Mouse (Mus musculus): ENCODE data around the gene Snorc. TPM values are rescaled to one million over a fixed set of nuclear protein-coding genes. Genes with fewer than 3 reads are reported as not detected.
"Not testable (repeated sequence)": the region's sequence is repeated elsewhere in the genome, so short reads cannot be mapped to it uniquely, and the experiment has no call there.

Gene Snorc
- not detected in 2 replicates for polyA plus RNA-seq (2015; fragmentation: Nextera tagmentation; extraction: Ambion mirVana)

GRCm38 (mm10) chr1:87469971-87470370, at the start of gene Snorc:
Snorc (plus strand) TSS chr1:87470271.
- WGBS: 45% methylated on average over 8 of the region's 10 CpGs
- H3K4me1 ChIP-seq (replicated peaks); ATAC-seq: not testable (repeated sequence)

GRCm38 (mm10) chr1:87435125-87435524, 34.9 kb upstream of the Snorc start:
- no peak overlapping the region for H3K4me3 ChIP-seq (replicated peaks)
- 90% methylated on average over 2 of the region's 2 CpGs for WGBS
- H3K4me2 ChIP-seq (replicated peaks): no peak overlapping the region
- ATAC-seq: no peak
- no peaks in the 10 kb centered on the region for H3K9me3 ChIP-seq
- no peak overlapping the region for H3K27ac ChIP-seq
- no peaks in the 10 kb centered on the region for H3K4me1 ChIP-seq (replicated peaks)
- H3K9ac ChIP-seq: no peak overlapping the region
- H3K27me3 ChIP-seq (replicated peaks): no peaks in the 10 kb centered on the region
- peaks cover 23% of the 10 kb centered on the region for H3K36me3 ChIP-seq

More at GRCm38 (mm10) chr1:87469971-87470370, at the start of gene Snorc:
- H3K9me3 ChIP-seq; H3K27ac ChIP-seq; H3K4me3 ChIP-seq (replicated peaks); H3K9ac ChIP-seq; H3K4me2 ChIP-seq (replicated peaks); H3K27me3 ChIP-seq (replicated peaks); H3K36me3 ChIP-seq: not testable (repeated sequence)

GRCm38 (mm10) chr1:87436583-87436982, 33.5 kb upstream of the Snorc start:
- Histone ChIP-seq H3K4me3 (replicated peaks) (no peak overlapping the region), H3K27ac (no peak overlapping the region), H3K4me2 (replicated peaks) (no peak overlapping the region), H3K4me1 (replicated peaks) (no peaks in the 10 kb centered on the region), H3K27me3 (replicated peaks) (no peaks in the 10 kb centered on the region), H3K9ac (no peak overlapping the region), H3K36me3 (peaks cover 23% of the 10 kb centered on the region), H3K9me3 (no peaks in the 10 kb centered on the region)
- 77% methylated on average over 6 of the region's 6 CpGs for WGBS
- no peak for ATAC-seq

GRCm38 (mm10) chr1:87447183-87448104, 22.6 kb upstream of the Snorc start:
- WGBS: 43% methylated on average over 5 of the region's 5 CpGs
- Histone ChIP-seq H3K4me1 (replicated peaks) (no peaks in the 10 kb centered on the region), H3K27me3 (replicated peaks) (no peaks in the 10 kb centered on the region), H3K4me3 (replicated peaks) (no peak overlapping the region), H3K27ac (no peak overlapping the region), H3K9ac (no peak overlapping the region), H3K4me2 (replicated peaks) (no peak overlapping the region), H3K9me3 (no peaks in the 10 kb centered on the region), H3K36me3 (peaks cover 15% of the 10 kb centered on the region)
- ATAC-seq: no peak

GRCm38 (mm10) chr1:87449432-87449831, 20.6 kb upstream of the Snorc start:
- H3K27ac ChIP-seq: no peak overlapping the region
- H3K27me3 ChIP-seq (replicated peaks): no peaks in the 10 kb centered on the region
- no peak overlapping the region for H3K4me3 ChIP-seq (replicated peaks)
- WGBS: 74% methylated on average over 4 of the region's 4 CpGs
- peaks cover 15% of the 10 kb centered on the region for H3K36me3 ChIP-seq
- no peak for ATAC-seq
- H3K4me2 ChIP-seq (replicated peaks): no peak overlapping the region
- H3K9me3 ChIP-seq: no peaks in the 10 kb centered on the region
- no peak overlapping the region for H3K9ac ChIP-seq
- H3K4me1 ChIP-seq (replicated peaks): no peaks in the 10 kb centered on the region

- ATAC-seq: no peak
- no peaks in the 10 kb centered on the region for H3K36me3 ChIP-seq
- no peak overlapping the region for H3K4me3 ChIP-seq (replicated peaks)
- H3K9ac ChIP-seq: no peak overlapping the region
- no peaks in the 10 kb centered on the region for H3K9me3 ChIP-seq
- no peak overlapping the region for H3K4me2 ChIP-seq (replicated peaks)
- no peaks in the 10 kb centered on the region for H3K4me1 ChIP-seq (replicated peaks)
- H3K27ac ChIP-seq: no peak overlapping the region
- 93% methylated on average over 1 of the region's 1 CpGs for WGBS
- no peaks in the 10 kb centered on the region for H3K27me3 ChIP-seq (replicated peaks)
Observed at GRCm38 (mm10) chr1:87456425-87456824, 13.6 kb upstream of the Snorc start.

GRCm38 (mm10) chr1:87458045-87458444, 12.0 kb upstream of the Snorc start:
- no peaks in the 10 kb centered on the region for H3K4me1 ChIP-seq (replicated peaks)
- H3K4me3 ChIP-seq (replicated peaks): no peak overlapping the region
- no peaks in the 10 kb centered on the region for H3K36me3 ChIP-seq
- H3K4me2 ChIP-seq (replicated peaks): no peak overlapping the region
- H3K27me3 ChIP-seq (replicated peaks): no peaks in the 10 kb centered on the region
- WGBS: 86% methylated on average over 4 of the region's 4 CpGs
- H3K9me3 ChIP-seq: no peaks in the 10 kb centered on the region
- ATAC-seq: no peak
- H3K9ac ChIP-seq: no peak overlapping the region
- H3K27ac ChIP-seq: no peak overlapping the region

- WGBS: 94% methylated on average over 6 of the region's 7 CpGs
- not testable (repeated sequence) for H3K4me2 ChIP-seq (replicated peaks); H3K36me3 ChIP-seq; H3K9ac ChIP-seq; H3K27ac ChIP-seq; ATAC-seq; H3K4me3 ChIP-seq (replicated peaks); H3K4me1 ChIP-seq (replicated peaks); H3K27me3 ChIP-seq (replicated peaks); H3K9me3 ChIP-seq
Observed at GRCm38 (mm10) chr1:87459856-87460255, 10.2 kb upstream of the Snorc start.

- H3K9me3 ChIP-seq: no peaks in the 10 kb centered on the region
- no peak overlapping the region for H3K9ac ChIP-seq
- H3K27ac ChIP-seq: no peak overlapping the region
- no peak overlapping the region for H3K4me3 ChIP-seq (replicated peaks)
- no peaks in the 10 kb centered on the region for H3K4me1 ChIP-seq (replicated peaks)
- H3K27me3 ChIP-seq (replicated peaks): no peaks in the 10 kb centered on the region
- H3K36me3 ChIP-seq: no peaks in the 10 kb centered on the region
- ATAC-seq: no peak
- 67% methylated on average over 9 of the region's 9 CpGs for WGBS
- H3K4me2 ChIP-seq (replicated peaks): no peak overlapping the region
Observed at GRCm38 (mm10) chr1:87467469-87467868, 2.6 kb upstream of the Snorc start.

- no peak overlapping the region for H3K4me2 ChIP-seq (replicated peaks)
- 70% methylated on average over 6 of the region's 6 CpGs for WGBS
- no peak overlapping the region for H3K9ac ChIP-seq
- no peak overlapping the region for H3K27ac ChIP-seq
- H3K27me3 ChIP-seq (replicated peaks): no peaks in the 10 kb centered on the region
- H3K9me3 ChIP-seq: no peaks in the 10 kb centered on the region
- no peak overlapping the region for H3K4me3 ChIP-seq (replicated peaks)
- H3K36me3 ChIP-seq: no peaks in the 10 kb centered on the region
- no peaks in the 10 kb centered on the region for H3K4me1 ChIP-seq (replicated peaks)
- no peak for ATAC-seq
Observed at GRCm38 (mm10) chr1:87468321-87468720, 1.8 kb upstream of the Snorc start.

GRCm38 (mm10) chr1:87471914-87472313, 1.8 kb downstream of the Snorc start:
- WGBS: 80% methylated on average over 7 of the region's 7 CpGs
- no peak for ATAC-seq
- Histone ChIP-seq H3K9ac (no peak overlapping the region), H3K4me2 (replicated peaks) (no peak overlapping the region), H3K4me1 (replicated peaks) (peaks cover 5% of the 10 kb centered on the region; the same call in 1 of the 2 replicates), H3K9me3 (no peaks in the 10 kb centered on the region), H3K36me3 (no peaks in the 10 kb centered on the region), H3K27ac (no peak overlapping the region), H3K4me3 (replicated peaks) (no peak overlapping the region), H3K27me3 (replicated peaks) (peaks cover 21% of the 10 kb centered on the region)

GRCm38 (mm10) chr1:87472576-87472975, 2.5 kb downstream of the Snorc start:
- Histone ChIP-seq H3K9me3 (no peaks in the 10 kb centered on the region), H3K4me2 (replicated peaks) (no peak overlapping the region), H3K9ac (no peak overlapping the region), H3K4me3 (replicated peaks) (no peak overlapping the region), H3K36me3 (no peaks in the 10 kb centered on the region), H3K27ac (no peak overlapping the region), H3K27me3 (replicated peaks) (peaks cover 21% of the 10 kb centered on the region), H3K4me1 (replicated peaks) (peaks cover 5% of the 10 kb centered on the region; the same call in 1 of the 2 replicates)
- peak; percentile 14; the same call in 1 of the 2 replicates for ATAC-seq
- WGBS: 68% methylated on average over 7 of the region's 7 CpGs

Data from intestine, embryonic 15.5 days (tissue).